In genomic region chr11:74991290-74991689, GRCm38 (mm10) we compare ENCODE assay signal across 23 mouse cellular contexts.
A peak's percentile ranks its signal among the peaks of the same experiment; 100 is the strongest.
DNase-seq lines count a peak whose midpoint lies in the region; ATAC-seq and TF ChIP-seq lines count a peak whose summit lies in the region.
"Had no signal": no experiment of that assay in that cellular context is flagged by ENCODE, and none has a peak within 500 bp of the region (broad histone marks: within the 10 kb centered on the region; RNA-seq: fewer than 3 reads in every experiment).

No protein-coding gene starts in this region.

- H3K27me3 ChIP-seq in embryonic facial prominence, embryonic 15.5 days, result no peaks in the 10 kb centered on the region
- H3K27me3 ChIP-seq in embryonic facial prominence, embryonic 10.5 days (replicated peaks; ENCODE audit: low read depth, poor library complexity, severe bottlenecking), result no peaks in the 10 kb centered on the region
- no peaks in the 10 kb centered on the region for H3K27me3 ChIP-seq in kidney, adult 2 months (replicated peaks; ENCODE audit: control insufficient read depth, insufficient read depth, low read length)
- no peaks in the 10 kb centered on the region for H3K27me3 ChIP-seq in hindbrain, postnatal 0 days (ENCODE audit: insufficient read depth, low read length)
- H3K27me3 ChIP-seq: forebrain, embryonic 13.5 days; heart, embryonic 12.5 days; hindbrain, embryonic 15.5 days; limb, embryonic 15.5 days; liver, embryonic 13.5 days; midbrain, embryonic 15.5 days; Patski; stomach, embryonic 15.5 days had no signal

- H3K4me1 ChIP-seq in embryonic facial prominence, embryonic 15.5 days, result peaks cover 37% of the 10 kb centered on the region
- H3K4me1 ChIP-seq in embryonic facial prominence, embryonic 10.5 days, result peaks cover 12% of the 10 kb centered on the region
- H3K4me1 ChIP-seq in kidney, adult 2 months (ENCODE audit: control insufficient read depth, insufficient read depth, low read length), result peaks cover 4% of the 10 kb centered on the region; the same call in 1 of the 2 replicates
- H3K4me1 ChIP-seq in hindbrain, postnatal 0 days (ENCODE audit: insufficient read depth, low read length), result no peaks in the 10 kb centered on the region
- H3K4me1 ChIP-seq: forebrain, embryonic 13.5 days; midbrain, embryonic 15.5 days had no signal

- WGBS in embryonic facial prominence, embryonic 15.5 days, result 59% methylated on average over 1 of the region's 1 CpGs
- 97% methylated on average over 1 of the region's 1 CpGs for whole genome bisulfite sequencing in embryonic facial prominence, embryonic 10.5 days
- 88% methylated on average over 1 of the region's 1 CpGs for WGBS in kidney, adult 2 months
- 93% methylated on average over 1 of the region's 1 CpGs for WGBS in hindbrain, postnatal 0 days

- TF ChIP-seq POLR2A in kidney, adult 2 months (IDR thresholded peaks at IDR 0.05; ENCODE audit: low read depth, low read length), result no peak

- peak overlapping the region; percentile 55 for H3K27ac ChIP-seq in embryonic facial prominence, embryonic 15.5 days (replicated peaks)
- no peak overlapping the region for H3K27ac ChIP-seq in embryonic facial prominence, embryonic 10.5 days (replicated peaks)
- 0 out of 2 replicates have a peak overlapping the region, but pooled peaks have one; percentile 20 for H3K27ac ChIP-seq in kidney, adult 2 months (ENCODE audit: insufficient read depth, low read depth, low read length)
- peak overlapping the region; percentile 55 for H3K27ac ChIP-seq in left cerebral cortex, adult 2 months
- H3K27ac ChIP-seq in hindbrain, postnatal 0 days, result no peak overlapping the region
- H3K27ac ChIP-seq: forebrain, embryonic 13.5 days; hindbrain, embryonic 10.5 days; hindbrain, embryonic 15.5 days; limb, embryonic 10.5 days; limb, embryonic 15.5 days; liver, embryonic 13.5 days; midbrain, embryonic 15.5 days had no signal

- peaks cover 7% of the 10 kb centered on the region for H3K36me3 ChIP-seq in embryonic facial prominence, embryonic 15.5 days
- peaks cover 46% of the 10 kb centered on the region for H3K36me3 ChIP-seq in embryonic facial prominence, embryonic 10.5 days (replicated peaks)
- no peaks in the 10 kb centered on the region; the same call in 1 of the 2 replicates for H3K36me3 ChIP-seq in kidney, adult 2 months (ENCODE audit: control insufficient read depth, insufficient read depth, low read length)
- peaks cover 15% of the 10 kb centered on the region; the same call in 1 of the 2 replicates for H3K36me3 ChIP-seq in hindbrain, postnatal 0 days (ENCODE audit: insufficient read depth, low read length)
- H3K36me3 ChIP-seq: stomach, embryonic 15.5 days had no signal

- no peak overlapping the region for H3K4me2 ChIP-seq in embryonic facial prominence, embryonic 15.5 days (replicated peaks)
- no peak overlapping the region for H3K4me2 ChIP-seq in hindbrain, postnatal 0 days (ENCODE audit: low read depth, low read length)
- H3K4me2 ChIP-seq: forebrain, embryonic 13.5 days; heart, embryonic 12.5 days; hindbrain, embryonic 15.5 days; limb, embryonic 15.5 days; liver, embryonic 13.5 days; midbrain, embryonic 15.5 days; stomach, embryonic 15.5 days had no signal

- no peak overlapping the region for H3K9ac ChIP-seq in embryonic facial prominence, embryonic 15.5 days
- no peak overlapping the region for H3K9ac ChIP-seq in hindbrain, postnatal 0 days (replicated peaks; ENCODE audit: low read length)
- H3K9ac ChIP-seq: heart, embryonic 12.5 days; hindbrain, embryonic 15.5 days; limb, embryonic 15.5 days; liver, embryonic 13.5 days; midbrain, embryonic 15.5 days; stomach, embryonic 15.5 days had no signal

- intact Hi-C loops in left cerebral cortex, adult 2 months (cut with DNase I), result loop anchor here (5.0 kb wide), 1 partner anchor 126 kb away; no protein-coding TSS in a partner anchor

- no peak for DNase-seq in embryonic facial prominence, embryonic 10.5 days (ENCODE audit: low spot score)
- no peak for DNase-seq in kidney, adult 2 months
- DNase-seq in kidney, postnatal 14 days, result no peak
- DNase-seq in left cerebral cortex, adult 2 months (ENCODE audit: extremely low spot score in 1 of 2, low spot score in 2 of 2), result no peak
- DNase-seq in left cerebral cortex, adult 18-20 months (ENCODE audit: low spot score in 2 of 2), result no peak
- no peak for DNase-seq in hindbrain, postnatal 0 days (ENCODE audit: low spot score)
- DNase-seq: adrenal gland, postnatal 10 days; cerebellum, adult 18-20 months; cerebellum, postnatal 10 days; kidney, postnatal 4 days; liver, embryonic 13.5 days; right cerebral cortex, postnatal 25 days had no signal

- TF ChIP-seq CTCF in kidney, adult 2 months (conservative IDR thresholded peaks at IDR 0.05; ENCODE audit: insufficient read depth, insufficient read length, low read depth, low read length), result no peak
- TF ChIP-seq CTCF in left cerebral cortex, adult 2 months (IDR thresholded peaks at IDR 0.05), result no peak
- no peak for TF ChIP-seq CTCF in hindbrain, postnatal 0 days (IDR thresholded peaks at IDR 0.05; ENCODE audit: low read depth)

- H3K9me3 ChIP-seq in embryonic facial prominence, embryonic 15.5 days (replicated peaks), result no peaks in the 10 kb centered on the region
- no peaks in the 10 kb centered on the region for H3K9me3 ChIP-seq in embryonic facial prominence, embryonic 10.5 days
- H3K9me3 ChIP-seq in hindbrain, postnatal 0 days (ENCODE audit: low read length), result no peaks in the 10 kb centered on the region
- H3K9me3 ChIP-seq: forebrain, embryonic 13.5 days; heart, embryonic 12.5 days; hindbrain, embryonic 10.5 days; hindbrain, embryonic 15.5 days; limb, embryonic 10.5 days; limb, embryonic 15.5 days; liver, embryonic 13.5 days; midbrain, embryonic 15.5 days; stomach, embryonic 15.5 days had no signal

- no peak overlapping the region for H3K4me3 ChIP-seq in embryonic facial prominence, embryonic 15.5 days (replicated peaks)
- H3K4me3 ChIP-seq in embryonic facial prominence, embryonic 10.5 days, result no peak overlapping the region
- no peak overlapping the region for H3K4me3 ChIP-seq in kidney, adult 2 months (ENCODE audit: insufficient read depth, low read depth, low read length)
- H3K4me3 ChIP-seq in left cerebral cortex, adult 2 months, result no peak overlapping the region
- no peak overlapping the region for H3K4me3 ChIP-seq in hindbrain, postnatal 0 days (ENCODE audit: low read length)
- H3K4me3 ChIP-seq: forebrain, embryonic 13.5 days; heart, embryonic 12.5 days; hindbrain, embryonic 10.5 days; hindbrain, embryonic 15.5 days; limb, embryonic 10.5 days; limb, embryonic 15.5 days; liver, embryonic 13.5 days; midbrain, embryonic 15.5 days; stomach, embryonic 15.5 days had no signal

- ATAC-seq in embryonic facial prominence, embryonic 15.5 days (ENCODE audit: insufficient number of reproducible peaks, low FRiP score, low TSS enrichment, low read depth), result no peak
- ATAC-seq in hindbrain, postnatal 0 days, result no peak
- ATAC-seq: forebrain, embryonic 13.5 days; intestine, embryonic 16.5 days; midbrain, embryonic 15.5 days; Patski had no signal

Comparison
In these comparisons a context has a peak if more than half of its experiments do, and no peak if none do; other contexts are left out.
1. H3K27ac ChIP-seq: peak in embryonic facial prominence, embryonic 15.5 days (single experiment), kidney, adult 2 months (single experiment) and left cerebral cortex, adult 2 months (single experiment); none in embryonic facial prominence, embryonic 10.5 days (single experiment) and hindbrain, postnatal 0 days (single experiment).